Comparison of ENCODE assay signal across 16 mouse cellular contexts in the genomic region with DNA sequence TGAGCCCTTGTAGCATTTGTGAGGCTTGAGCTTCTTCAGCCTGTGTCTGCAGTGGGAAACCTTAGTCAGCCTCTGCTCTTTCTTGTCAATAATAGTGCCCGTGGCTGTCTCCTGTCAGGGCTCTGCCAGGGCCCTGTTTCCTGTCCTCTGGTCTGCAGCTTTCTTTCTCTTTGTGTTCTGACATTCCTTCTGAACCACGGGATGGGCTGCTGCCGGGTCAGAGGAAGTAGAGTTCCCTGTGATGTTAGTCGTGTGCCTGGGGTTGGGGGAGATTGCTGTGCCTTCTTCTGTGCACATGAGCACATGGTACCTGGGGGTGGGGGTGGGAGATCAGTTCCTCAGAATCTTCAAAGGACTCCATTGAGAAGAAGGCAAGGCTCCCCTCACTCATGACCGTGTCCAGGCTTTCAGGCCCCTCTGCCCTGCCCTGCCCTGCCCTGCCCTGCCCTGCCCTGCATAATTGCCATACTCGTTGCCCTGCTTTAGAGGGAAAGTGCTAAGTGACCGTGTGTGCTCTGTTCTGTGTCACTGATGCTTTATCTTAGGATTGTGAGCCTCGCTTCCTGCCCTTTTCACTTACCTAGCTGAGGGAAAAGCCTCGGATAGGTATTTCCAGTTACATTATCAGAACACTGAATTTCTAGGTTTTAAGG. TPM values are rescaled to one million over a fixed set of nuclear protein-coding genes. Genes with fewer than 3 reads are reported as not detected.
A peak's percentile ranks its signal among the peaks of the same experiment; 100 is the strongest.
DNase-seq lines count a peak whose midpoint lies in the region; ATAC-seq and TF ChIP-seq lines count a peak whose summit lies in the region.
"Had no signal": no experiment of that assay in that cellular context is flagged by ENCODE, and none has a peak within 500 bp of the region (broad histone marks: within the 10 kb centered on the region; RNA-seq: fewer than 3 reads in every experiment).

No protein-coding gene starts in this region.

- no peak overlapping the region for H3K4me3 ChIP-seq in forebrain, embryonic 13.5 days
- no peak overlapping the region for H3K4me3 ChIP-seq in forebrain, embryonic 14.5 days (ENCODE audit: low read depth, low read length)
- H3K4me3 ChIP-seq in liver, embryonic 11.5 days (ENCODE audit: low read depth, low read length), result no peak overlapping the region
- H3K4me3 ChIP-seq in liver, embryonic 12.5 days, result no peak overlapping the region
- H3K4me3 ChIP-seq in ES-E14 (ENCODE audit: insufficient read depth in 1 of 2, low read depth in 1 of 2, low read length in 2 of 2, poor library complexity in 1 of 2, severe bottlenecking in 1 of 2), result no peak overlapping the region
- H3K4me3 ChIP-seq: left cerebral cortex, adult 2 months; limb, embryonic 15.5 days had no signal

- H3K36me3 ChIP-seq in forebrain, embryonic 13.5 days (ENCODE audit: poor library complexity, severe bottlenecking), result peaks cover 39% of the 10 kb centered on the region
- peaks cover 13% of the 10 kb centered on the region for H3K36me3 ChIP-seq in forebrain, embryonic 14.5 days (ENCODE audit: control insufficient read depth, insufficient read depth, low read length)
- peaks cover 11% of the 10 kb centered on the region; the same call in 1 of the 2 replicates for H3K36me3 ChIP-seq in liver, embryonic 11.5 days (ENCODE audit: control insufficient read depth, insufficient read depth, low read length)
- peaks cover 82% of the 10 kb centered on the region for H3K36me3 ChIP-seq in liver, embryonic 12.5 days
- peaks cover 20% of the 10 kb centered on the region for H3K36me3 ChIP-seq in ES-E14 (ENCODE audit: control insufficient read depth, insufficient read depth, low read length, poor library complexity, severe bottlenecking)

- H3K4me1 ChIP-seq in forebrain, embryonic 13.5 days, result 0 out of 2 replicates have a peak, but pooled peaks cover 5% of the 10 kb centered on the region
- no peaks in the 10 kb centered on the region for H3K4me1 ChIP-seq in forebrain, embryonic 14.5 days (ENCODE audit: control insufficient read depth, insufficient read depth, low read length)
- peaks cover 4% of the 10 kb centered on the region; the same call in 1 of the 2 replicates for H3K4me1 ChIP-seq in liver, embryonic 11.5 days (replicated peaks; ENCODE audit: control insufficient read depth, insufficient read depth, low read length)
- H3K4me1 ChIP-seq in liver, embryonic 12.5 days, result peaks cover 10% of the 10 kb centered on the region
- H3K4me1 ChIP-seq in ES-E14 (ENCODE audit: control insufficient read depth in 2 of 2, insufficient read depth in 2 of 2, low read length in 2 of 2, poor library complexity in 1 of 2), result peaks cover 0 to 8% of the 10 kb centered on the region in 2 experiments; a peak in 3 of 4 replicates
- H3K4me1 ChIP-seq: limb, embryonic 15.5 days had no signal

- H3K4me2 ChIP-seq in forebrain, embryonic 13.5 days, result no peak overlapping the region
- H3K4me2 ChIP-seq in forebrain, embryonic 14.5 days (ENCODE audit: low read length), result no peak overlapping the region
- no peak overlapping the region for H3K4me2 ChIP-seq in liver, embryonic 11.5 days
- H3K4me2 ChIP-seq in liver, embryonic 12.5 days, result no peak overlapping the region
- H3K4me2 ChIP-seq: limb, embryonic 15.5 days had no signal

- H3K9me3 ChIP-seq in forebrain, embryonic 13.5 days (replicated peaks), result no peaks in the 10 kb centered on the region
- H3K9me3 ChIP-seq in forebrain, embryonic 14.5 days (replicated peaks; ENCODE audit: control insufficient read depth, low read length), result no peaks in the 10 kb centered on the region
- no peaks in the 10 kb centered on the region for H3K9me3 ChIP-seq in liver, embryonic 11.5 days (ENCODE audit: control insufficient read depth, low read length)
- no peaks in the 10 kb centered on the region for H3K9me3 ChIP-seq in liver, embryonic 12.5 days (replicated peaks)
- H3K9me3 ChIP-seq in ES-E14 (ENCODE audit: control insufficient read depth, insufficient read depth, low read depth, low read length), result no peaks in the 10 kb centered on the region
- H3K9me3 ChIP-seq: limb, embryonic 15.5 days had no signal

- no peak overlapping the region for H3K9ac ChIP-seq in forebrain, embryonic 13.5 days
- H3K9ac ChIP-seq in forebrain, embryonic 14.5 days (ENCODE audit: low read length), result no peak overlapping the region
- no peak overlapping the region for H3K9ac ChIP-seq in liver, embryonic 11.5 days (ENCODE audit: low read depth, low read length)
- H3K9ac ChIP-seq in liver, embryonic 12.5 days, result no peak overlapping the region
- H3K9ac ChIP-seq in ES-E14 (ENCODE audit: insufficient read depth, low read depth, low read length, poor library complexity, severe bottlenecking), result no peak overlapping the region
- H3K9ac ChIP-seq: limb, embryonic 15.5 days had no signal

- no peaks in the 10 kb centered on the region for H3K27me3 ChIP-seq in forebrain, embryonic 13.5 days
- no peaks in the 10 kb centered on the region for H3K27me3 ChIP-seq in forebrain, embryonic 14.5 days (replicated peaks; ENCODE audit: control insufficient read depth, insufficient read depth, low read length)
- no peaks in the 10 kb centered on the region for H3K27me3 ChIP-seq in liver, embryonic 11.5 days (replicated peaks; ENCODE audit: control insufficient read depth, insufficient read depth, low read length)
- H3K27me3 ChIP-seq in liver, embryonic 12.5 days (replicated peaks), result no peaks in the 10 kb centered on the region
- H3K27me3 ChIP-seq: limb, embryonic 15.5 days had no signal

- peak overlapping the region; percentile 35; the same call in 1 of the 2 replicates for H3K27ac ChIP-seq in forebrain, embryonic 13.5 days
- H3K27ac ChIP-seq in forebrain, embryonic 14.5 days (ENCODE audit: low read depth, low read length), result no peak overlapping the region
- H3K27ac ChIP-seq in liver, embryonic 11.5 days (ENCODE audit: low read depth, low read length), result peak overlapping the region; percentile 53
- no peak overlapping the region for H3K27ac ChIP-seq in liver, embryonic 12.5 days
- 0 out of 2 replicates have a peak overlapping the region, but pooled peaks have one; percentile 7 for H3K27ac ChIP-seq in ES-E14 (ENCODE audit: insufficient read depth, low read depth, low read length, poor library complexity, severe bottlenecking)
- H3K27ac ChIP-seq: hindbrain, postnatal 0 days; left cerebral cortex, adult 2 months; limb, embryonic 15.5 days had no signal

- in situ Hi-C loops in ES-E14 (cut with MboI; ENCODE audit: low sequenced_read_pairs in 2 of 2, unreplicated experiment in 2 of 2), result no loop called here

- WGBS in forebrain, embryonic 13.5 days, result 49% methylated on average over 9 of the region's 9 CpGs
- WGBS in forebrain, embryonic 14.5 days, result 60% methylated on average over 9 of the region's 9 CpGs
- WGBS in liver, embryonic 11.5 days, result 41% methylated on average over 9 of the region's 9 CpGs
- 51% methylated on average over 9 of the region's 9 CpGs for WGBS in liver, embryonic 12.5 days (ENCODE audit: insufficient replicate concordance)

- ATAC-seq in forebrain, embryonic 13.5 days, result no peak
- ATAC-seq in forebrain, embryonic 14.5 days, result no peak
- ATAC-seq in liver, embryonic 11.5 days (replicated peaks; ENCODE audit: low FRiP score), result no peak
- no peak for ATAC-seq in liver, embryonic 12.5 days
- ATAC-seq in granulocyte monocyte progenitor cell, adult 5-6 weeks (replicated peaks; ENCODE audit: poor library complexity, severe bottlenecking), result 0 out of 2 replicates have a peak, but pooled peaks have one; percentile 20
- ATAC-seq: hindbrain, postnatal 0 days had no signal

- no peak for DNase-seq in forebrain, embryonic 14.5 days (ENCODE audit: low spot score)
- DNase-seq in liver, embryonic 11.5 days (ENCODE audit: low spot score), result no peak
- DNase-seq in ES-E14 (ENCODE audit: low read depth, low spot score), result no peak
- no peak for DNase-seq in kidney, adult 9 months
- no peak for DNase-seq in ovary, adult 18-20 months (ENCODE audit: low spot score)
- DNase-seq: B cell, adult 2 months; cerebellum, postnatal 25 days; gastrocnemius, postnatal 25 days; right cerebral cortex, adult 18-20 months; thymus, adult 2 months had no signal

TF ChIP-seq in ES-E14, 5 proteins besides CTCF, POLR2A, EP300 and RAD21:
- TF ChIP-seq ZC3H11A (IDR thresholded peaks at IDR 0.05; ENCODE audit: borderline replicate concordance, low read depth, low read length), result no peak
- TF ChIP-seq CHD2 (IDR thresholded peaks at IDR 0.05; ENCODE audit: low read depth, low read length), result no peak
- no peak for TF ChIP-seq MAFK (IDR thresholded peaks at IDR 0.05; ENCODE audit: insufficient read depth, low read depth, low read length)
- no peak for TF ChIP-seq ZNF384 (IDR thresholded peaks at IDR 0.05; ENCODE audit: low read depth, low read length)
- TF ChIP-seq HCFC1 (IDR thresholded peaks at IDR 0.05; ENCODE audit: borderline replicate concordance, insufficient read depth, low read length), result no peak

RNA-seq across cellular contexts. Expression of a gene that starts 36.2 kb away (rescaled TPM):
- 98.6 and 101 TPM in 2 replicates for polyA plus RNA-seq in forebrain, embryonic 13.5 days (2015; fragmentation: Nextera tagmentation; extraction: Ambion mirVana)
- 80.6 and 90.8 TPM in 2 replicates for polyA plus RNA-seq in forebrain, embryonic 14.5 days (2014; fragmentation: Nextera tagmentation; extraction: Ambion mirVana)
- 161 and 179 TPM in 2 replicates for polyA plus RNA-seq in liver, embryonic 11.5 days (2014; fragmentation: Nextera tagmentation; extraction: Ambion mirVana)
- 136 and 141 TPM in 2 replicates for polyA plus RNA-seq in liver, embryonic 12.5 days (2016; fragmentation: Nextera tagmentation; extraction: Ambion mirVana)
- 46.7 and 56.6 TPM in 2 replicates for total RNA-seq in ES-E14 (2012; rRNA removed)
- 97.1 and 98.6 TPM in 2 replicates for total RNA-seq in granulocyte monocyte progenitor cell, adult 5-6 weeks (2014; fragmentation: Nextera tagmentation)
- 205 and 212 TPM in 2 replicates for total RNA-seq in granulocyte monocyte progenitor cell, adult 5-6 weeks (2017)

Comparison
In these comparisons a context has a peak if more than half of its experiments do, and no peak if none do; other contexts are left out.
1. H3K27ac ChIP-seq: peak in forebrain, embryonic 13.5 days (single experiment), liver, embryonic 11.5 days (single experiment) and ES-E14 (single experiment); none in forebrain, embryonic 14.5 days (single experiment) and liver, embryonic 12.5 days (single experiment).